Mouse (Mus musculus): ENCODE measurements around the gene Etfa. TPM values are rescaled to one million over a fixed set of nuclear protein-coding genes. Genes with fewer than 3 reads are reported as not detected.

Etfa gene
- polyA plus RNA-seq, 1 experiment: 1,767 TPM

- Histone ChIP-seq H3K4me1 (ENCODE audit: control insufficient read depth, insufficient read depth, insufficient read length, low read length) (peaks cover 9% of the 10 kb centered on the region), H3K27ac (replicated peaks; ENCODE audit: low read depth, low read length) (no peak overlapping the region), H3K4me3 (ENCODE audit: insufficient read depth, low read depth, low read length) (no peak overlapping the region)
These were observed 28.3 kb upstream of the Etfa start for GRCm38 (mm10) chr9:55540391-55540770.

- no peak overlapping the region for H3K4me3 ChIP-seq (ENCODE audit: insufficient read depth, low read depth, low read length)
- H3K4me1 ChIP-seq (ENCODE audit: control insufficient read depth, insufficient read depth, insufficient read length, low read length): peaks cover 9% of the 10 kb centered on the region
These were observed 27.8 kb upstream of the Etfa start for GRCm38 (mm10) chr9:55539661-55540390.

GRCm38 (mm10) chr9:55539006-55539405 lies 27.0 kb upstream of the Etfa start:
- no peak overlapping the region for H3K4me3 ChIP-seq (ENCODE audit: insufficient read depth, low read depth, low read length)
- peaks cover 5% of the 10 kb centered on the region for H3K4me1 ChIP-seq (ENCODE audit: control insufficient read depth, insufficient read depth, insufficient read length, low read length)
- H3K27ac ChIP-seq (replicated peaks; ENCODE audit: low read depth, low read length): no peak overlapping the region

More at GRCm38 (mm10) chr9:55539661-55540390, 27.8 kb upstream of the Etfa start:
- H3K27ac ChIP-seq (replicated peaks; ENCODE audit: low read depth, low read length): no peak overlapping the region

GRCm38 (mm10) chr9:55538377-55538776 lies 26.3 kb upstream of the Etfa start, which contains the start of gene Isl2:
Gene Isl2, plus strand, starts transcription at chr9:55538672.
- H3K4me3 ChIP-seq (ENCODE audit: insufficient read depth, low read depth, low read length): no peak within 1 kb of the TSS
- peaks cover 3% of the 10 kb centered on the region; the same call in 1 of the 2 replicates for H3K4me1 ChIP-seq (ENCODE audit: control insufficient read depth, insufficient read depth, insufficient read length, low read length)
- H3K27ac ChIP-seq (replicated peaks; ENCODE audit: low read depth, low read length): no peak within 1 kb of the TSS

GRCm38 (mm10) chr9:55535907-55536306 lies 23.9 kb upstream of the Etfa start:
- H3K4me1 ChIP-seq (ENCODE audit: control insufficient read depth, insufficient read depth, insufficient read length, low read length): peaks cover 1% of the 10 kb centered on the region; the same call in 1 of the 2 replicates
- H3K27ac ChIP-seq (replicated peaks; ENCODE audit: low read depth, low read length): no peak overlapping the region
- no peak overlapping the region for H3K4me3 ChIP-seq (ENCODE audit: insufficient read depth, low read depth, low read length)

GRCm38 (mm10) chr9:55525716-55526115 lies 13.7 kb upstream of the Etfa start:
- no peak overlapping the region for H3K27ac ChIP-seq (replicated peaks; ENCODE audit: low read depth, low read length)

GRCm38 (mm10) chr9:55511521-55511993 lies 486 bp downstream of the Etfa start:
- Histone ChIP-seq H3K27ac (replicated peaks; ENCODE audit: low read depth, low read length) (peak overlapping the region; percentile 88), H3K4me1 (ENCODE audit: control insufficient read depth, insufficient read depth, insufficient read length, low read length) (no peaks in the 10 kb centered on the region), H3K4me3 (ENCODE audit: insufficient read depth, low read depth, low read length) (peak overlapping the region; percentile 88)

More at GRCm38 (mm10) chr9:55525716-55526115, 13.7 kb upstream of the Etfa start:
- no peak overlapping the region for H3K4me3 ChIP-seq (ENCODE audit: insufficient read depth, low read depth, low read length)
- no peaks in the 10 kb centered on the region for H3K4me1 ChIP-seq (ENCODE audit: control insufficient read depth, insufficient read depth, insufficient read length, low read length)

- H3K4me1 ChIP-seq (ENCODE audit: control insufficient read depth, insufficient read depth, insufficient read length, low read length): peaks cover 2% of the 10 kb centered on the region; the same call in 1 of the 2 replicates
- H3K4me3 ChIP-seq (ENCODE audit: insufficient read depth, low read depth, low read length): peak overlapping the region; percentile 88
- peak overlapping the region; percentile 88 for H3K27ac ChIP-seq (replicated peaks; ENCODE audit: low read depth, low read length)
These were observed 1.3 kb downstream of the Etfa start for GRCm38 (mm10) chr9:55510651-55511235.

- Histone ChIP-seq H3K4me3 (ENCODE audit: insufficient read depth, low read depth, low read length) (no peak overlapping the region), H3K4me1 (ENCODE audit: control insufficient read depth, insufficient read depth, insufficient read length, low read length) (peaks cover 6% of the 10 kb centered on the region), H3K27ac (replicated peaks; ENCODE audit: low read depth, low read length) (peak overlapping the region; percentile 67)
These were observed 2.3 kb downstream of the Etfa start for GRCm38 (mm10) chr9:55509731-55510130.

- H3K4me3 ChIP-seq (ENCODE audit: insufficient read depth, low read depth, low read length): no peak overlapping the region
- peaks cover 9% of the 10 kb centered on the region for H3K4me1 ChIP-seq (ENCODE audit: control insufficient read depth, insufficient read depth, insufficient read length, low read length)
- H3K27ac ChIP-seq (replicated peaks; ENCODE audit: low read depth, low read length): no peak overlapping the region
These were observed 3.3 kb downstream of the Etfa start for GRCm38 (mm10) chr9:55508701-55509100.

- Histone ChIP-seq H3K4me3 (ENCODE audit: insufficient read depth, low read depth, low read length) (no peak overlapping the region), H3K4me1 (ENCODE audit: control insufficient read depth, insufficient read depth, insufficient read length, low read length) (peaks cover 9% of the 10 kb centered on the region), H3K27ac (replicated peaks; ENCODE audit: low read depth, low read length) (no peak overlapping the region)
These were observed 4.1 kb downstream of the Etfa start for GRCm38 (mm10) chr9:55507922-55508321.

GRCm38 (mm10) chr9:55482116-55482515 lies 29.9 kb downstream of the Etfa start:
- Histone ChIP-seq H3K4me1 (ENCODE audit: control insufficient read depth, insufficient read depth, insufficient read length, low read length) (no peaks in the 10 kb centered on the region), H3K27ac (replicated peaks; ENCODE audit: low read depth, low read length) (no peak overlapping the region), H3K4me3 (ENCODE audit: insufficient read depth, low read depth, low read length) (no peak overlapping the region)

- Histone ChIP-seq H3K4me3 (ENCODE audit: insufficient read depth, low read depth, low read length) (no peak overlapping the region), H3K4me1 (ENCODE audit: control insufficient read depth, insufficient read depth, insufficient read length, low read length) (no peaks in the 10 kb centered on the region), H3K27ac (replicated peaks; ENCODE audit: low read depth, low read length) (no peak overlapping the region)
These were observed 33.3 kb downstream of the Etfa start for GRCm38 (mm10) chr9:55478699-55479098.

GRCm38 (mm10) chr9:55476084-55476483 lies 36.0 kb downstream of the Etfa start:
- no peaks in the 10 kb centered on the region for H3K4me1 ChIP-seq (ENCODE audit: control insufficient read depth, insufficient read depth, insufficient read length, low read length)
- H3K4me3 ChIP-seq (ENCODE audit: insufficient read depth, low read depth, low read length): no peak overlapping the region
- H3K27ac ChIP-seq (replicated peaks; ENCODE audit: low read depth, low read length): no peak overlapping the region

- no peak overlapping the region for H3K27ac ChIP-seq (replicated peaks; ENCODE audit: low read depth, low read length)
- H3K4me1 ChIP-seq (ENCODE audit: control insufficient read depth, insufficient read depth, insufficient read length, low read length): no peaks in the 10 kb centered on the region
- H3K4me3 ChIP-seq (ENCODE audit: insufficient read depth, low read depth, low read length): no peak overlapping the region
These were observed 43.6 kb downstream of the Etfa start for GRCm38 (mm10) chr9:55468397-55468796.

GRCm38 (mm10) chr9:55453366-55453765 lies 58.7 kb downstream of the Etfa start:
- H3K4me1 ChIP-seq (ENCODE audit: control insufficient read depth, insufficient read depth, insufficient read length, low read length): 0 out of 2 replicates have a peak, but pooled peaks cover 2% of the 10 kb centered on the region
- H3K4me3 ChIP-seq (ENCODE audit: insufficient read depth, low read depth, low read length): no peak overlapping the region
- no peak overlapping the region for H3K27ac ChIP-seq (replicated peaks; ENCODE audit: low read depth, low read length)
